Mouse (Mus musculus) forebrain, embryonic 14.5 days (tissue): ENCODE measurements around the gene Alg14. TPM values are rescaled to one million over a fixed set of nuclear protein-coding genes. Genes with fewer than 3 reads are reported as not detected.
A peak's percentile ranks its signal among the peaks of the same experiment; 100 is the strongest.

Experiments
- ATAC-seq: fragments of 200-750 bp; cut with Nextera tagmentation; 2 replicates; pipeline ENCODE4 v1.8.0; 2017; ENCODE audit warnings: mild to moderate bottlenecking, moderate library complexity
- DNase-seq: peaks from one replicate; pipeline ENCODE4 v3.0.0-alpha.2; 2015; ENCODE audit warnings: low spot score
- H3K27ac ChIP-seq: fragments of 300-500 bp; sonication (generic); 2 replicates; pipeline ENCODE4 v1.5.1; 2014; ENCODE audit warnings: low read depth, mild to moderate bottlenecking, control low read depth, low read length, moderate library complexity
- H3K27me3 ChIP-seq: fragments of 300-500 bp; sonication (generic); replicated peaks from 2 replicates; pipeline ENCODE4 v1.6.1; 2014; ENCODE audit warnings: low read length, control low read depth, mixed read lengths; ENCODE audit not compliant: control insufficient read depth, insufficient read depth
- H3K36me3 ChIP-seq: fragments of 300-500 bp; sonication (generic); 2 replicates; pipeline ENCODE4 v1.6.1; 2014; ENCODE audit warnings: low read length, control low read depth; ENCODE audit not compliant: control insufficient read depth, insufficient read depth
- H3K4me1 ChIP-seq: fragments of 300-500 bp; sonication (generic); 2 replicates; pipeline ENCODE4 v1.6.1; 2014; ENCODE audit warnings: antibody characterized with exemption, low read length, control low read depth; ENCODE audit not compliant: control insufficient read depth, insufficient read depth
- H3K4me2 ChIP-seq: fragments of 300-500 bp; sonication (generic); 2 replicates; pipeline ENCODE4 v1.6.1; 2014; ENCODE audit warnings: mild to moderate bottlenecking, control low read depth, low read length
- H3K4me3 ChIP-seq: fragments of 300-500 bp; sonication (generic); 2 replicates; pipeline ENCODE4 v1.5.1; 2014; ENCODE audit warnings: low read depth, low read length, control low read depth
- H3K9ac ChIP-seq: fragments of 300-500 bp; sonication (generic); 2 replicates; pipeline ENCODE4 v1.6.1; 2014; ENCODE audit warnings: mild to moderate bottlenecking, low read length, control low read depth, moderate library complexity
- H3K9me3 ChIP-seq: fragments of 300-500 bp; sonication (generic); replicated peaks from 2 replicates; pipeline ENCODE4 v1.6.1; 2016; ENCODE audit warnings: low read length, control low read depth, mixed read lengths; ENCODE audit not compliant: control insufficient read depth
- WGBS: fragments of 180-500 bp; shearing (Covaris S2); extraction: QIAGEN DNeasy Blood & Tissue Kit; methylation state at CpG from one replicate; pipeline ENCODE4 v1.1.7; 2014; 5-methylcytosine and 5-hydroxymethylcytosine counted together
- polyA plus RNA-seq: library from polyadenylated mRNA; unstranded; fragments of >200 nt; fragmentation: Nextera tagmentation; extraction: Ambion mirVana; gene quantifications from 2 replicates; pipeline ENCODE4 v1.2.1, GENCODE M21; 2014

Alg14 gene
- polyA plus RNA-seq, 1 experiment from 2014 or later, result 40.9 TPM

DNA sequence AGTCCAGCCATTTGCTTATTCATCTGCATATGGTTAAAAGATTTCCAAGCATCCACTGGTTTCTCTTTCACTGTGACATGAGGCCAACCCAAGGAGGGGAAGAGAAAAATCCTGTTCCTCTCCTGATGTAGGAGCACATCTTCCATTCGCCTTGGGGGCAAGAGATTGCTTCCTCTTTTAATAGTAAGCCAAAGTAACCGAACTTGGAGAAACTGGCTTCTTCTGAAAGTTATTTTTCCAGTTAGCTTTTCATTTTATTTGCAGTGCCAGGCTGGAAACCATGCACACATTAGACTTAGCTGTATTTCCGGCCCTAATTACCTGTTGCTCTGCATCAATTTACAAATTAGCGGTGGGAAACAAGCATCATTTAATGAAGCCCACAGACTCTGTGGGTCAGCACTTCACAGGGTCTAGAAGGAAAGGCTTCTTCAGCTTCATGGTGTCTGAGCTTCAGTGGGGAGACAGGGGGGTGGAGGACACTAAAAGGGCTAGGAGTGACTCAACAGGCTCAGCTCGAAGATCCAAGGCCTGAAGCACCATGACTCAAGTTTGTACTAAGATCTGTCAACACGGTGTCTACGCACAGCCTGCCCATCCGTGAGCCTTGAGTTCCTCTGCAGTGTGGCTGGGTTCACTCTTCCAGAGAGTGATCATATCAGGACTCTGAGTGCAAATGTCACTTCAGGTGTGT lies 80.1 kb downstream of the Alg14 start:
- Histone ChIP-seq H3K9me3 (no peaks in the 10 kb centered on the region), H3K4me1 (no peaks in the 10 kb centered on the region), H3K9ac (no peak overlapping the region), H3K4me3 (no peak overlapping the region), H3K27ac (no peak overlapping the region), H3K27me3 (no peaks in the 10 kb centered on the region), H3K36me3 (no peaks in the 10 kb centered on the region), H3K4me2 (no peak overlapping the region)
- ATAC-seq (no peak), DNase-seq (no peak)
- 83% methylated on average over 8 of the region's 8 CpGs for WGBS

DNA sequence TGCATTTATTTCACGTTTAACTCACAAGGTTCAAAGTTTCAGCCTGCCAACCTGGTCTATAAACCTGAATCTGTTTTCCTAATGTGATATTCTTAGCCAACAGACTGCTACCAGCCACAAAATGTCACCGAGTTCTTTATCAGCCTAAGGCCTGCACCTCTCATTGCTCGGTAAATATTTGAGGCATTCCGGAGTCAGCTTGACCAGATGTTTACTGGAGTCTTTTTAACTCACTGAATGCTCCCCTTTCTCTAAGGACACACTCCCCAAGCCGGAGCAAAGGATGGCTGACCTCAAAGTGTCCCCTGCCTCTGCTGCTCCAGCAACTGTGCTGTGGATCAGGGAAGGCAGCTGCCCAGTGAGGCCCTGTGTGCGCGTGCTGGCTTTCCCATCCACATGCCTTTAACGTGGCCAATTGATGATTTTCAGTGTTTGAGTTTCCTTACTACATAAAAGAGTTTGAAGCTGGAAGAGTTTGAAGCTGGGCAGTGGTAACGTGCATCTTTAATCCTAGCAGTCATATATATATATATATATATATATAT lies 82.4 kb downstream of the Alg14 start:
- Histone ChIP-seq H3K36me3 (no peaks in the 10 kb centered on the region), H3K27ac (no peak overlapping the region), H3K4me2 (no peak overlapping the region), H3K27me3 (no peaks in the 10 kb centered on the region), H3K9ac (no peak overlapping the region), H3K4me1 (no peaks in the 10 kb centered on the region), H3K9me3 (no peaks in the 10 kb centered on the region), H3K4me3 (no peak overlapping the region)
- no peak for DNase-seq
- no peak for ATAC-seq
- 87% methylated on average over 9 of the region's 9 CpGs for WGBS

DNA sequence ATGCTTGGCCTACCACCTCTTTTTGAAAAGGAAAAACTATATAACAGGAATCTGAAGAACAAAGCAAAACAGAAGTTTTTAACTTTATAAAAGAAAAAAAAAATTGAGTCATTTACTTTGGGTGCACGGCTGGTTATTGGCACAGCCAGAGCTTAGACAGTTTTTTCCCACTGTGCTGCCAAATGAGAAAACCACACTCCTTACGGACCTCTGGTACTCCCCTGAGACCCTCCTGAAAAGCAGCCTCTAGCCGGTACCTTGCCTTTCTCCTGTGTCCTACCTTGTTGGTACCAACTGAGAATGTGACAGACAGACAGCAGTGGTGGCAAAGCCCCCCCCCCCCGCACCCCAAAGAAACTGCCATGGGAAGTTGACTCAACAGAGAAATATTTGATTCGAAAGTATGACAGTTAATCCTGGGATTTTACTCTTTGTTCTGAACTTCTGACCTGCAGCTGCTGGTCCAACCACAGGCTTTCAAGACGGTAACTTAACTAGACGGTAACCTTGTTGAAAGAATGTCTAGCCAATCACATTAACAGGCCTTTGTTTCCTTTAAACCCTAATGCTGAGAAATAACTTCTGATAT lies 84.1 kb downstream of the Alg14 start:
- no peaks in the 10 kb centered on the region for H3K27me3 ChIP-seq
- no peaks in the 10 kb centered on the region for H3K36me3 ChIP-seq
- H3K9ac ChIP-seq, result no peak overlapping the region
- no peak for ATAC-seq
- no peak overlapping the region for H3K4me2 ChIP-seq
- 69% methylated on average over 7 of the region's 7 CpGs for WGBS
- H3K4me1 ChIP-seq, result no peaks in the 10 kb centered on the region
- H3K27ac ChIP-seq, result no peak overlapping the region
- no peaks in the 10 kb centered on the region for H3K9me3 ChIP-seq
- no peak overlapping the region for H3K4me3 ChIP-seq
- no peak for DNase-seq

DNA sequence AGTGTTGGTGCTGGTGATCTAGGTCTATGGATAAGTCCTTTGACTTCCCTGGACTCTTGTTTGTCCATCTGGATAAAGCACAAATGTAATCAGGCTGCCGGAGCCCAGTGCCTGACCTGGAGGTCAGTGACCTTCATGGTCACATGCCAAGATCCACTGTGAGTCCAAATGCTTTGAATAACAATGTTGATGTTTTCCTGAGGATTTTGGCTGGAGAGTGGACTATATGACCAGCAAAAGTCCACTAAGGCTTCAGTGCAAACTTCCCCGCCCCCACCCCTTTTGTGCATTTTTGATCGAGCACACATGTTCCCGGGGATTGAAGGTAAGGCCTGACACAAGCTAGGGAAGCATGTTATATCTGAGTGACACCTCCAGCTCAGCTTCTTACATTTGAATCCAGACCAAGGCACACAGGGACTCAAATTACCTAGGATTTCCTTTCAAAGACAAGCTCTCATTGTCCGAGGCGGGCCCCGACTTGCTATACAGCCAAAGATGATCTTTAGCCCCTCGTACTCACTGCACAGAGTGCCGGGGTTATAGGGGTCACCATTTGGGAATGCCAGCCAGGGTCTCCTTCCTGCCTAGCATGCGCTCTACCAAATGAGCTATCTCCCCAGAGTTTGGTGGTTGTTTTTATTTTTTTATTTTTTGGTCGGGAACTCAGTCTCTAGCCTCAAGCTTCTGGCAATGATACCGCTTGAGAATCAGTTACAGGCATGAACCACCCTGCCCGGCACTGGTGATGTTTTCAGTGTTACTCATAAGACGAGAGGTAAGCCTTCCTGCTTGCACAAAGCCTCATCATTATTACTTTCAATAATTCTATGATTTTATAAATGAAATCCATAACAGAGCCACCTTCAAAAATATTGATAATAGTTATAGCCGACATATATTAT lies 87.4 kb downstream of the Alg14 start:
- H3K27me3 ChIP-seq, result no peaks in the 10 kb centered on the region
- 71% methylated on average over 15 of the region's 15 CpGs for WGBS
- no peaks in the 10 kb centered on the region for H3K9me3 ChIP-seq
- no peaks in the 10 kb centered on the region for H3K36me3 ChIP-seq
- DNase-seq, result no peak
- H3K27ac ChIP-seq, result no peak overlapping the region
- H3K9ac ChIP-seq, result no peak overlapping the region
- H3K4me2 ChIP-seq, result no peak overlapping the region
- ATAC-seq, result no peak
- no peaks in the 10 kb centered on the region for H3K4me1 ChIP-seq
- no peak overlapping the region for H3K4me3 ChIP-seq

DNA sequence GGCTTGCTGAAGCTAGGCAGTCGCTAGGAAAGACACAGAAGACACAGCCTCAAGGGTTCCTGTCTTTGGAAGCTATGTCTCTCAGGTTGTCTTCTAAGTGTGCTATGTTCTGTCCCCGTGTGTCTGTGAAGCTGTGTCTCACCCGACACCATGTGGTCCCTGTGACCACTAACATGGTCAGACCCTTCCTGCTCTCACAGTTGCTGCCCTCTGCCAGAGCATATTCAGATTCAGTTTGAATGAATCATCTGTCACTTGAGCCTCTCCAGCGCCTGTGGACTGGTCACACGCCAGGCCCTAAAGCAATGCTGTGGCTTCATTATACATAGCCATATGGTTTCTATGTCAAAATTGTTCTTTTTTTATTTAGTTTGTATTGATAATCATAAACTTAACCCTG lies 88.1 kb downstream of the Alg14 start:
- no peak overlapping the region for H3K27ac ChIP-seq
- no peak overlapping the region for H3K4me3 ChIP-seq
- no peaks in the 10 kb centered on the region for H3K27me3 ChIP-seq
- H3K9me3 ChIP-seq, result no peaks in the 10 kb centered on the region
- DNase-seq (no peak), ATAC-seq (no peak)
- no peaks in the 10 kb centered on the region for H3K4me1 ChIP-seq
- H3K4me2 ChIP-seq, result no peak overlapping the region
- 85% methylated on average over 5 of the region's 5 CpGs for WGBS
- no peak overlapping the region for H3K9ac ChIP-seq
- no peaks in the 10 kb centered on the region for H3K36me3 ChIP-seq

DNA sequence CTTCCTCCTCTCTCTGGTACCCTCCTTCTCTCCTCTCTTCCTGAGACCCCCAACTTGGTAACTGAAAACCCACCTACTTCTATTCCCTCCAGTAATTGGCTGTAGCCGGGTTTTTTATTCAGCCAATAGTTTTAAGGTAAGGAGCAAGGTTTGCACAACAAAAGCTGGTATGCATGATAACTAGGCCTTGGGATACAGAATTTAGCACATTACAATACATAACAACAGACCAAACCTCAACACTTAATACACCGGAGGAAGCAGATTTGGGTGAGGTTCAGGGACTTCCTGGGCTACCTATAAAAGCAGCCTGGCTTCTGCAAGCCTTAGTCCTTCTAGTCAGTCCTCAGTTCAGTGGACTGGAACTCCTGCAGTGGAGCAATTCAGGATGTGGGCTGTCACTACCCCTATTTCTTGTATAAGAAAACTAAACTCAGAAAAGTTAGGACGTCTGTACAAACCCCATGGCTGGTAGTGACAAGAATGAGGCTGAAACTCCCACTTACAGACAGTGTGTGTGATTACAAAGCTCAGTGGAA lies 96.0 kb downstream of the Alg14 start:
- H3K27ac ChIP-seq, result no peak overlapping the region
- 64% methylated on average over 3 of the region's 3 CpGs for WGBS
- no peak for ATAC-seq
- no peak overlapping the region for H3K9ac ChIP-seq
- no peaks in the 10 kb centered on the region for H3K27me3 ChIP-seq
- H3K4me1 ChIP-seq, result peaks cover 6% of the 10 kb centered on the region; the same call in 1 of the 2 replicates
- H3K4me2 ChIP-seq, result no peak overlapping the region
- no peak for DNase-seq
- H3K9me3 ChIP-seq, result no peaks in the 10 kb centered on the region
- H3K36me3 ChIP-seq, result no peaks in the 10 kb centered on the region
- no peak overlapping the region for H3K4me3 ChIP-seq

DNA sequence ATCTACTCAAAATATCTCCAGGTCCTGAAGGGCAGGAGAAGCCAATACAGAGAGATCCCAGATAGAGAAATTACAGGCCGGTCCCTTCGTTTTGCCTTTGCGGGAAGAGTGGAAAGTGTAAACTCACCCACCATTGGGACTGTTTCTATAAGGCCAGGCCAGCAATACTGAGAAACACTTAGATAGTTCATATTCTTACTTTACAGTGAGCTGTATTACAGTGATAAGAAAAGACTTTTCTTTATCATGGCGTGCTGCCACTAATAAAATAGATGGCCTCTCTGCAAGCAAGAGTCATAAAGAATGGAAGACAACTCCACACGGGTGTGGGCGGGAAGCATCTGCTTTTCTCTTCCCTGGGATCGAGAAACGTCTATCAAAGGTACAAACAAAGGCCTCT lies 97.8 kb downstream of the Alg14 start:
- H3K4me3 ChIP-seq, result no peak overlapping the region
- no peak overlapping the region for H3K27ac ChIP-seq
- ATAC-seq (no peak), DNase-seq (no peak)
- WGBS, result 79% methylated on average over 8 of the region's 8 CpGs
- H3K4me2 ChIP-seq, result no peak overlapping the region
- H3K36me3 ChIP-seq, result no peaks in the 10 kb centered on the region
- H3K9me3 ChIP-seq, result no peaks in the 10 kb centered on the region
- no peak overlapping the region for H3K9ac ChIP-seq
- peaks cover 6% of the 10 kb centered on the region; the same call in 1 of the 2 replicates for H3K4me1 ChIP-seq
- no peaks in the 10 kb centered on the region for H3K27me3 ChIP-seq

DNA sequence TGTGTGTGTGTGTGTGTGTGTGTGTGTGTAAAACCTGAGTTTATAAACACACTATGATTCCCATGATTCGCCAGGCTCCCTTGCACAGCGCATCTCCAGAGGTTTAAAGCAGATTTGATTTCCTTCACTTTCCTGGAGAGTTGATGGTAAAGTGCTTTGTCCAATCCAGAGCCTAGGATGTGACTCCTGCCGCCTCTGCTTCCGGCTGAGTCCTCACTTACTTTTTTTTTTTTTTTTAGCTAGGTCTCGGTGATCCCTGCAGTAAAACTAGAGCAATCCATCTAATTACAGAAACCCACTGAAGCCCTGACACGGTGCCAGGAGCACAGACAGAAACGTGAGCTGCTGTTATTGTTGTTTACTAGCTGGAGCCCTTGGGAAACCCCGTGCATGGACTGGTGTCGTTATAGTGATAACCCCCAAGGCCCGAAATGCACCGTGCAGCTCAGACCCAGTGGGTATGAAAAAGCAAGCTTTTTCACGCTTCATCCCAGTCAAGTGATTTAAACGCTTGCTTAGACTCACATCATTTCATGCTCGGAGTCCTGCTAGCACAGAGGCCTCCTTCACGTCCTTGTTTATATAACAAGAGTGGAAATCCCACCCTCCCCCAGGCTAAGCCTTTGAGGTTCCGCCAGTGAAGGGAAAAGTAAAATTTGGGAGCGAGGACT lies 98.4 kb downstream of the Alg14 start:
- H3K4me3 ChIP-seq, result no peak overlapping the region
- H3K36me3 ChIP-seq, result no peaks in the 10 kb centered on the region
- H3K27me3 ChIP-seq, result no peaks in the 10 kb centered on the region
- peak overlapping the region; percentile 40 for H3K4me2 ChIP-seq
- 21% methylated on average over 17 of the region's 17 CpGs for WGBS
- no peaks in the 10 kb centered on the region for H3K9me3 ChIP-seq
- ATAC-seq (peak; percentile 80), DNase-seq (peak; percentile 75)
- H3K4me1 ChIP-seq, result peaks cover 6% of the 10 kb centered on the region; the same call in 1 of the 2 replicates
- H3K27ac ChIP-seq, result 0 out of 2 replicates have a peak overlapping the region, but pooled peaks have one; percentile 11
- peak overlapping the region; percentile 32 for H3K9ac ChIP-seq
